Mouse (Mus musculus) cerebellum, adult (tissue): ENCODE results near the gene Agbl4.
"Not testable (repeated sequence)": the region's sequence is repeated elsewhere in the genome, so short reads cannot be mapped to it uniquely, and the experiment has no call there.

Experiments used
- ATAC-seq: cut with Nextera tagmentation; 2 replicates; pipeline ENCODE4 v1.9.2; 2017; ENCODE audit warnings: mild to moderate bottlenecking, moderate library complexity, mixed read lengths; ENCODE audit not compliant: insufficient number of reproducible peaks, low FRiP score, low TSS enrichment

Gene Agbl4

DNA sequence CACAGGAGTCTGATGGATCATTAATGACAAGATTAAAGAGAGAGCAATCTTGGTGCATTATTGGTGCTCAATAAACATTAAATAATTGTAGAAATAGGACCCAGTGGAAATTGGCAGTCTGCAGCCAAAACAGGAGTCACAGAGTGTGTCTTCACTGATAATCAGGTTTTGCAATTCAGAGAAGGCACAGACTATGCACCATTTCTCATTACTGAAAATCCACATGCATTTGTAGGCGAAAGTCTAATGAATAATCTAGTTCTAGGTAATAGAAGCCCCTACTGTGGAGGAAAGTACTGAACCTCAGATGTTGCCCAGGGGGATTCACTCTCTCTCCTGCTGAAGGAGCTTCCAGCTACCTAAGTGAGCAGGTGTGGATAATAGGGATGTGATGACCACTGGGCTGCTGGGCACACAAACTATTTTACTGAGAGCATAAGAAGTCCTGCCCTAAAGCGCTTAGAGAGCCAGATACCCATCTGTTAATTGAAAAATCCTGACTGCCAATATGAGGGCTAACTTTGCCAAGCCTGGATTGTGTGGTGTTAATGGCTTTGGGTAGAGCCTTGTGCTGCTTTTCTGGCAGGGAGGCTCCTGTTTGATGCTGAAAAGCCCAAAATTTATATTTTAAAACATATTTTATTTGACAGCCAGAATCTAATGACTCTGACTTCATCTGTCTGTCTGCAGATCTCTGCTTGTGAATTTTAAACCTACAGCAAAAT, 482.4 kb downstream of the Agbl4 start:
- ATAC-seq: no peak

DNA sequence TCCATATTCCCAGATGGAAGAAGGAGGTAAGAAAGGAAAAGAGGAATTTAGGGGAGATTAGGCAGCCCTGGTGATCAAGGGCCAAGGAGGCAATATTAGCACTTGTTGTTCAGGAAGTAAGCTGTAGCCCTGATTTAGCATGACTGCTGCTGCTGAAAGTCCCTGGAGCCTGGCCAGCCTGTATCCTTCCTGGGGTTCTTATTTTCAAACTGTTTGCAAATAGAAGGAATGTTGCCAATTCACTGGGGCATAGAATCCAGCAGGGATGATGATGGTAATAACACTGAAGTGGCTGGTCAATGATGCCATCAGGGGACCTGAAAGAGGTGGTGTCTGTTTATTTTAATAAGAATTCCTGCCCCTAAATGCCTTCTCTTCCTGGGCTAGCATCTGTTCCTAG, 518.6 kb downstream of the Agbl4 start:
- ATAC-seq: no peak

DNA sequence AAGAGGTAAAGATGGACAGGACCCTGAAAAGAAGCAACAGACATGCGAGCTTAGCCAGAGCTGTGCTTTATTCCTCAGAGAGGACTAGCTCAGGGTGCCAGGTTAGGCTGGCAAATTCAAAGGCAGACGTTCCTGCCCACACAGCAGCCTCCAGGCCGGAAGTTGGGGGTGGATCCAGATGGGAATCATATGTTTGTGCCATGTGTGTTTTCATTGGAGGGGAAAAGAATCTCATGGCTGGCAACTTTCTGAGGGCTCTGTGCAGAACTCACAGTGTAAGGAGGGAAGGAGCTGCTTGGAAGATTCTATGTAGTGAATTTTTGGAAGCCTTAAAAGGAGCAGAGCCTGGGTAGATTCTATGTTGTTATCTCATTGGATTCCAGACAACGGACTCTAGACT, 519.1 kb downstream of the Agbl4 start:
- ATAC-seq: no peak

DNA sequence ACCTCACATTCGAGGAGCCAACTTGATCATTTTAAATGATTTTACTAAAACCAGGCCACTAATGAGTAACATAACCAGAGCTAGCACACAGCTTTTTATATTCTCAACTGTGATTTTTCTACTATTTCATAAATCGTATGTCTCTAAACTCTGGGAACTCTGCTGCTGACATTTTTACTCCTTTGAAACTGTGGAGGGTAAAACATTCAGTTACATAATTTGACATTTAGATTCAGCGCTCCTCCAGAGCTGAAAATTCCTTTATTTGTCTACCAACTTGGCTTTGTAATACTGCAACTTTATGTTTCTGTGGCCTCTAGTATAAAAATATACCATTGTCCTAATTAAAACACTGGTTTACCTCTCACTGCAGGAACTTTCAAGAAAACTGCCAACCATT, 523.6 kb downstream of the Agbl4 start:
- no peak for ATAC-seq

DNA sequence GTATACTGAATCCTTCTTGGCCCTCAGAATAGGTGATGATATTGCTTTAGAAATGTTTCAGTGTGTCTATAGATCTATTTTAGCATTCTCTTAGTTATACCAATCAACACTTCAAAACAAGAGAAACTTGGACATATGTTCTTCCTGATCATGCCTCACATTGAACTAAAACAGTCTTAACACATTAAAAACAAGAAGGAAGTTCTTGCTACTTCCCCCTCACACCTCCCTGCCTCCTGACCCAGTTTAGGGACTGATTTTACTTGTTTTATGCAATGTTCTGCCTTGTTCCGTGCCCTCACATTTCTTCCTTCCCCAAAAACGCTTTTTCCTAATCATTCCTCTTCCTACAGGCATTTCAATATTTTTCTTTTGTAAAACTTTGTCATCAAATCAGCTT, 604.2 kb downstream of the Agbl4 start:
- no peak for ATAC-seq

DNA sequence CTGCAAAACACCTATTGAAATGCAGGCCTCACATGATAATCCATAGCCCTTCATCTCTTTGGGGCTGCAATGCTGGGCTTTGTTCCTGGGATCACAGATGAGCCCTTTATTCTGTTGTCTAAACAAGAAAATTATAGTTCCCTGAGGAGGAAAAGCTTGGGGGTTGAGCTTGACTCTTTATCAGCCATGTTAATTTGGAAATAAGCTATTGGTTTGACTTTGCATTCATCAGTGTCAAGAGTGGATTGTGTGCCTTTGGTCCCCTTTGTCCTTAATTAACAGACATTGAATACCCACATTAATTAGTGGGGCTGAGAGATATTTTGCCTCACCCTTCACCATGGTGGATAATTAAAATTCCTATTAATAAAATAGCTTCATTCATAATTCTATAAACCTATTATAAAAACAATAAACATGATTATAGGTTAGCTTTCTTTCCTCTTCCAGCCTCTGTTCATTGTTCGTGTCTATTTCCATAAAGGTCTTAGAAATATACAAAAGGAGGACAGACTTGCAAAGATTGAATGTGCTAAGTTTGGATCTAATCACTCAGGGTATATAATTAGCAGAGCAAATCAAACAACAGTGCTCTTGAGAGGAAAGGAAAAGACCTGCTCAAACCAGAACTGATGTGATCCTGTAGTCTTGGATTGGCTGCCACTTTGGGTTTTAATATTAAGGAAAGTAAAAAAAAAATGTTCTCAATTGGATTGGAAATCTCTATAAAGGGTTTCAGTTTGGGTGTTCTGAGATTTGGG, 607.4 kb downstream of the Agbl4 start:
- no peak for ATAC-seq

DNA sequence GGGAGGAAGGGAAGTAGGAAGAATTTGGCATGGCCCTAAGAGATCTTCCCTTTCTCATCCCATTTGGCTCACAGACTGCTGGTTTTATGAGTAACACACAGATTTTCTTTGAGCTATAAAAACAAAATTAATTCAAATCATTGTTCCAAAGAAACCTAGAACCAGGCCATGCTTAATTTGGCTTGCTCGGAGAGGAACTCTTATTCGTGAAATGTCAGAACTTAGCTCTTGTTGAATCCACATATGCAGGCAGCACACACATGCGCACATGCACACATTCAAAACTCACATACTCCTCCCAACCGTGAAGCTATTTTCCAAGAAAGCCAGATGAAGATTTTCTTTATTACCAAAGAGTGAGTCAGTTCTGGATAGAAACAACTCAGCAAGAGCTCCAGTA, 621.9 kb downstream of the Agbl4 start:
- no peak for ATAC-seq

DNA sequence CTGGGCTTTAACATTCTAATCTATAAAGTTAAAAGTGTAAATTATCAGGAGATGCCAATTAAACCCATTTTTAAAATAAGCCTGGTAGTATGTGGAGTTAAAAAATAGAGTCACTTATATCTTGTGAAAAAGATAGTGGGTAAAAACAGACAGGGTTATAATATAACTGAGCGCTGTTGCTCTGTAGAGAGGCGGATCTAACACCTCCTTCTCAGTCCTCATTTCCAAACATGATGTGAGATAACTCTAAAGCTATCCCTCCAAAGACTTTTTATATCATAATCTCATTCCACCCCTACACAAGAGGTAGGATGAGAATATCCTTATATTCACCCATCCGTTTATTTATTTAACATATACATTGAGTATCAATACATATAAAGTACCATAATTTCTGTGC, 669.9 kb downstream of the Agbl4 start:
- ATAC-seq: no peak

DNA sequence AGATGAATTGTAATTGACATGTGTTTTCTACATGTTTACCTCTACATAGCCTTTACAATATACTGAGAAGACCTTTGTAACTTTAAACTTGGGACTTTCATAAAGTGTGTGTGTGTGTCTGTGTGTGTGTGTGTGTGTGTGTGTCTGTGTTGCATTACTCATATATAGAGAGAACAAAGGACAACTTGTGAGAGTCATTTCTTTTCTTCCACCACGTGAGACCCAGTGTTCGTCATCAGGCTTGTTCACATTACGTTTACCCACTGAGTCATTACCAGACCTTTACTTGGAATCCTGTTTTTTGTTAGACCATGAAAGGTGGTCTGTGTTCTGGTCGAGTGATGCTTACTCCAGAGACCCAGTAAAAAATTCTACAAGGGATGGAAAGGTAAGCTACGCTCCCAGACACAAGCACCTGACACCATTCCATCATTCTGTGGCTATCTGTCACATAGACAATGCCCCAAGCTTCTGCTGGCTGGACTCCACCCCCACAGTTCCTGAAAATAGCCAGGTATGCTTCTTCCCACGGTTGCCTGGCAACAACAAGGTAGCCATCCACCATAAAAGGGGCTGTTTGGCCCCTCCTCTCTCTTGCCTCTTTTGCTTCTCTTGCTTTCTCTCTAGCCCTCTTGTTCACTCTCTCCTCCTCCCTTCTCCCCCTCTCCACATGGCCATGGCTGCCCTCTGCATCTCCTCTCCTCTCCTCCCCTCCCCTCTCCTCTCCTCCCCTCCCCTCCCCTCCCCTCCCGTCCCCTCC, 676.5 kb downstream of the Agbl4 start:
- ATAC-seq: no peak

DNA sequence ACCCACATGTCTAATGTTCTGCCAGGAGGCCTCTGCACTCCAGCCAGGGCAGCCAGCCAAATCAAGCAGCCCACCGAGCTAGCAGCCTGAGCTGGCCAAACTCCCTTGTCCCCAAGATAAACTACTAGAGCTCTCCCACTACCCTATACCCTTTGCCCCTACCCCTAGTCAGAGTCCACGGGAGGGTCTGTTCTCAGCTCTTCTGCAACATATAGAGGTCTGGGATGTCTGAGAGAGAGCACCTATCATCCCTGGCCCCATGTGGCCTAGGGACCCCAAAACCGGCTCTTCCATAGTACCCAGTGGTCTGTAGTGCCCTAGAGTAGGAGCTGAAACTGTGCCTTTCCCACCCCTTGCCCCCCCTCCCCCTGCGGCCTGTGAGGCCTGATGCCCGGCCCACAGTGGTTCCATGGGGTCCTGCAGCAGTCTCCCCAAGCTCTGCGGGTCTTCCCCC, 677.3 kb downstream of the Agbl4 start:
- 0 out of 2 replicates have a peak, but pooled peaks have one; percentile 31 for ATAC-seq

DNA sequence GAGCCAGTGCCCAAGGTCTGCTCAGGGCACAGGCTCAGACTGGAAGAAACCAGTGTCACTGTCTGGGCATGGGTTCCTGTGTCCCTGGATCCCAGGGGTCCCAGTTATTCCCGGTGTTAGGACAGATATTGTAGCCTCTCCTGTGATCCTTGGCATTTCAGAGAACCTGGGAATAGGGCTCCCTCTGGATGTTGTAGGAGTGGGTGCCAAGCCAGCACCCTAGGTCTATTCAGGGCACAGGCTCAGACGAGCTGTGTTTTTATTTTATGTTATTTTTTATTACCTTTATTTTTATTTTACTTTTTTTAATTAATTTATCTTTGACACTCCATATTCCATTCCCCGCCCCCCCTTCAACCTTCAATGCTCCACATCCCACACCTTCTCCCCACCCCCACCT, 680.3 kb downstream of the Agbl4 start:
- no peak for ATAC-seq

DNA sequence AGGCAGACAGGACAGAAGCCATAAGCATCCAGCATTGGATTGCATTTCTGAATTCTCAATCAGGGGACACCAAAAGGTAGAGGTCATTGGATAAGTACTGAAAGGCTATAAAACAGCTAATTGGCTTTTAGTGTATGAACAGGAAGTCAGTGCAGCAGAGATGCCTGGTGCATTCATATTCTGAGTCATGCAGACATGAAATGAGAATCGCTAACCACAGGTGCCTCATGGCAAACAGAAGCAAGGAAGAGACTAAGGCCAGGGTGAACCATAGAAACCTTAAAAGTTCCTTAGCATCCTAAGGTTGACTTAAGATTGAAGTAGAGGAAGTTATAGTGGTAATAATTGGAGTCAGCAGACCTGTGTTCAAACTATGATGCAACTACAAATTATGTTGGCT, 687.9 kb downstream of the Agbl4 start:
- no peak for ATAC-seq

DNA sequence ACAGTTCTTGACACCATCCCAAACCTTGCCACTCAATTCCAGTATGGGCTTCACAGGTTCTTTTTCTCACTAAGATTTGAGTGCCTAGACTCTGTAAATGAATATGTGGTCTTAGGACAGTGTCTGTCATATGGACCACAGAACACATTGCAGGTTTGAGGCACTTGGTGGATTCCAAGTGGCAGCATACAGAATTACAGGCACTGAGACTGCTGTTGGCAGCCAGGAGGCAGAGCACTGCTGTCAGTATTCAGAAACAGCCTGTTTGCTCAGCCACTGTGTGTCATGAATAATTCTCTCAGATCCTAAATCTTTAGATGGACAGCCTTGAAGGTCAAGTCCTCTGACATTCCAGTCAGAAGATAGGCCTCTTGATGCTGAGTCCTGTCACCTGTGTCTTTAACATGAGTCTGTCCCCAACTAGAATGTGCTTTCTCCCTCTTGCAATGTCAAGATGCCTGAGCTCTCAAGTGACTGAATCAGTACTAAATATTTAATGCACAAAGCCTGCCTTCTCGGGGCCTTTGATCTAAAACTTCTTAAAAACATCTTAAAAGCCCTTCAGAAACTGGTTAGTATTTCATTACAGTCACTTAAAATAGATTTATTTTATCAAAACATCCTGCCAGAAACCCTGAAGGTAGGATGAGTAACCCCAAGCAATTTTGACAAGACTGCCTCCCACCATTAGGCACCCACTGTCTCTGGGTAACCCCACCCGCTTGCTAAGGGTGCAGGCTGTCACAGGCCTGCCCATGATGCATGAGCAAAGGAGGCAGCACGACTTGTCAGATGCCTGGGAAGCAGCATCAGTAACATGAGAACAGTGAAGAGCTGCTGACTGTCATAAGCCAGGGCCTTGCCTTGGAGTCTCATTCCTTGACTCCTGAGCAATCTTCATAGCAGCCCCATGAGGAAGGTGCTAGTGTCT, 739.0 kb downstream of the Agbl4 start:
- ATAC-seq: no peak

DNA sequence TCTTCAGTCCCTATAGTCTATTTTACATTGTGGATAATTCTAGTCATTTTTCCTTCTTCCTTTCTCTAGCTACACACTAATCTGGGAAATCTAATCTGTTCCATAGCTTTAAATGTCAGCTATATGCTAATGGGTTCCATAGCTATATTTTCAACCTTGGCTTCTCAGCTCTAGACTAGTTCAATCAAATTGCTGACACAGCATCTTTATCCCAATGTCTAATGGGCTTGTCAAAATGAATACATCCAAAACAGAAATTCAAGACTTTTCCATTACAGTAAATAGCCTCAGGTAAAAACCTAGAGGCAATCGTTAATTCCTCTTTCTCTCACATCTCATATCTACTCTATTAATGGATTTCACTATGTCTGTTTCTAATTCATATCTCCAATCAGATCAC, 750.3 kb downstream of the Agbl4 start:
- ATAC-seq: no peak

DNA sequence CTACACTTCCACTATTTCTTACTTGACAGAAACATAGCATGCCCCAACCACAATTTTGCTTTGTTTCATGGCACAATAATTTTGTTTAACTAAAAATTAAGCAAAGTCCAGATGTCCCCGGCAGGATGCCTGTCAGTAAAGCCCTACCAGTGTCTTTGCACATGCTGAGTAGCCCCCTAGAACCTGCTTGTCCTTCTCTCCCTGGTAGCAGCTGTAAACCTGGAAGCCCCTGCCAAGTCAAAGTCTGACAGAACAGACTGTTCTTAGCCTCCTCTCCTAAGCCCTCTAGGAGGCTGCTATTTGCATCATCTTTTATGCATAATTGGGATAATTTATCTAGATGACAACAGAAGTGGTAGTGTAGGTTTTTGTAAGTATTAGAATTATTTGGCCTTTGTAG, 758.4 kb downstream of the Agbl4 start:
- ATAC-seq: no peak

DNA sequence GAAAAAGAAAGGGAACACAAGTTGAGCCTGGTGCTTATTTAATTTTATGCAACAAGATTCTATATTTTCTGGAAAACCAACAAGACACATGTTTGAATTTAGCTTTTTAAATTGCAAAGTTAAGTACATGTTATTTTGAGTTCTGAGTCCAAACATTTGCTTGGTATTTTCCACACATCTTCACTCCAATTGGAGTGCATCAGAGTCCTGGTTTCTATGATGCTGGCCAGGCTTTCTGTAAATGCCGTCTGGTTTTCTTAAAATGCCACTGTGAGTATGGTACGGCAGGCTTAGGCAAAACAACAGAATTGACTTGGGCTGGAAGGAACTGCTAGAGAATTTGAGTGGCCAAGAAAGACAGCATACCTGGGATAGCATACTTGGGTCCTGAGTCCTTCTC, 784.0 kb downstream of the Agbl4 start:
- ATAC-seq: no peak

DNA sequence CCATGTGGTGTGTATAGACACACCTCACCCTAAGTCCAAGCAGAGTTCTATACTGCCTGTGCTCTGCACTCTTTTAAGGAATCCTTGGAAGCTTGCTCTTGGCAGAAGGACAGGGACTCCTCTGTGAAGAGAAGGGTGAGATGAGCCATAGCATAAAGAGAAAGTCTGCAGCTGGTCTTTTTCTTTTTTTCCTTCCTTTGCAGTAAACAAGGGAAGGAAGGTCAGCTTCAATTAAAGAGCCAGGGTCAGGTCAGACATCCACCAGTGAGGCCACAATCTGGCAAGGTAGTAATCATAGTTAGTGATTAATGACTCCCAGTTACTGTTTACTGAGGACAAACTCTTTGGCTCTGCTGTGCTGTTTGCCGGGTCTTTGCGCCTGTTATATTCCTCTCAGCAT, 802.6 kb downstream of the Agbl4 start:
- no peak for ATAC-seq

DNA sequence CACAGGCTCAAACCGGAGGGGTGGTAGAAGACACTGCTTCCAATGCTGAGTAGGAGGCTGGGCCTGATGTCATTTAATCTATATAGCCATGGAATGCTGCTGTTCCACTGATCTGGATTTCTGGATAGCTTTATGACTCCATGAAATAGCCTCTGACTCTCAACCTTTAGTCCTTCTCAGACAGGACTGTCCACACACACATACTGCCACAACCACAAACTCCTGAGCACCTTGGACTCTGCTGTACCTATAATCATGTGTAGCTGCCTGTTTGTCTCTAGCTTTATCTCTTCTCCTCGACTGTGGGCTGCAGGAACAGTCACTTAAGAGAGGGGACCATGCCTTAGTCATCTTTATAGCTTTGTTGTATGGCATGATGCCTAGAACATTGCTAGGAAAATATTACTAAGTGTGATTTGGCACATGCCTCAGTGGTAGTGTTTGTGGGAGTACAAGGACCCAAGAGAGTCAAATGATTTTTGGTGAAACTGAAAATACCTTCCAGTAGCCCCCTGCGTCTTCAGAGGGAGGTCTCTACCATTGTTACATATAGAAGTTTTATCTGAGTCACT, 817.8 kb downstream of the Agbl4 start:
- ATAC-seq: no peak

DNA sequence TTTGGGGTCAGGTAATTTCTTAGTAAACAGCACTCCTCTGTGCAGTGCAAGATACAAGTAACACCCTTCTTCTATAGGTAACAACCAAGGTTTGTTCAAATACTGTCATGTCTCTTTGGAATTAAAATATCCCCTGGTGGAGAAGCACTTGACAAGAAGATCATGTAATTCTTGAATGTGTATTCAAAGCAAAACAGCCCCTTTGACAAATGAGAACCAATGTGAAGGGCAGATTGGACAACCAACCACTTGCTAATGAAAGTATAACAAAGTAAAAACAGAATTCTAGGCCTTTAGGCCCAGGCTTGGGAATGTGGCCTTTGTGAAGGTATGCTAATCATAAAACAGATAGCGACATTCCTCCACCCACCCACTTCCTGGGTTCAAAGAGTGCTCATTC, 821.6 kb downstream of the Agbl4 start:
- not testable (repeated sequence) for ATAC-seq

DNA sequence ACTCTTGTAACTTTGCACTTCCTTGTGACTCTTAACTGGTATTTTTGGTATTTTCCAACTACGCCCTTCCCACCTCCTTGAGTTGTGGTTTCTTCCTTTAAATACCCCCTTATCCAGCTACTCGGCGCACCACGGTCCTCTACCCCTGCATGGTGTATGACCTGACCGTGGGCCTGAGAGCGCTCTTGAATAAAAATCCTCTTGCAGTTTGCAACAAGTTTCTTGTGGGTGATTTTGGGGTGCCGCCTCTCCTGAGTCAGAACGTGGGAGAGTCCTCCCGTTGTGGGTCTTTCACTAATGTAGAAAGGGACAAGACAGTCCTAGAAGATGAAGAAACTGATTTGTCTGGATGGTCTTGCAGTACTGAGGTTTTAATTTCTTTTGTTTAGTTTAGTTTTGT, 822.1 kb downstream of the Agbl4 start:
- ATAC-seq: not testable (repeated sequence)
